Comparison of ENCODE assay signal across 26 mouse cellular contexts in the genomic region with DNA sequence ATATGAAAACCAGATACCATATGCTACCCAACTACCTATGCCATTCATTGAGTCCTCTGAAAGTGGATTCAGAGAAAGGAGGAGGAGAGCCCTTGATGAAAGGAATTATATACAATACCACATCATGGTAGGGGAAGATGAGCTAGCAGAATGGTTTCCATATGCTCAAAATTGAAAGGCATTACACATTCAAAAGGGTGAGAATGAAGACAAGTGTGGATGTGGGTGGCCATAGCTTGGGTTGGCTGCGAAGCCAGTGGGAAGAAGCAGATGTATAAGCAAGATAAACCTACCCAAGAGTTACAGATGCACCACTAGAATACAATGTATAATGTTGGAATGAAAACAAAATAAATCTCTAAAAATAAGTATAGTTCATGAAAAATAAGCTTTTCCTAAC.
DNase-seq lines count a peak whose midpoint lies in the region; ATAC-seq lines count a peak whose summit lies in the region.
"Had no signal": no experiment of that assay in that cellular context is flagged by ENCODE, and none has a peak within 500 bp of the region (broad histone marks: within the 10 kb centered on the region; RNA-seq: fewer than 3 reads in every experiment).

No protein-coding gene starts in this region.

- no peaks in the 10 kb centered on the region for H3K9me3 ChIP-seq in heart, embryonic 10.5 days
- H3K9me3 ChIP-seq: embryonic facial prominence, embryonic 15.5 days; forebrain, embryonic 10.5 days; G1E; hindbrain, embryonic 12.5 days had no signal

- no peaks in the 10 kb centered on the region for H3K4me1 ChIP-seq in heart, embryonic 10.5 days
- H3K4me1 ChIP-seq: embryonic facial prominence, embryonic 15.5 days; forebrain, embryonic 10.5 days; hindbrain, embryonic 12.5 days had no signal

- DNase-seq in frontal cortex, postnatal 25 days (ENCODE audit: low spot score in 2 of 2): no peak
- DNase-seq in layer of hippocampus, adult 9-11 months: peak; percentile 42
- DNase-seq in layer of hippocampus, postnatal 25 days (ENCODE audit: extremely low spot score in 1 of 2, low spot score in 1 of 2): no peak
- DNase-seq in right cerebral cortex, adult 2 months (ENCODE audit: low spot score in 2 of 2): peak; percentile 5 to 7
- no peak for DNase-seq in right cerebral cortex, postnatal 10 days (ENCODE audit: low spot score in 2 of 2)
- DNase-seq in right cerebral cortex, postnatal 36 days (ENCODE audit: low spot score in 2 of 2): peak; percentile 15 to 26
- no peak for DNase-seq in heart, embryonic 10.5 days (ENCODE audit: low spot score)
- DNase-seq: adrenal gland, adult 8-10 months; adrenal gland, postnatal 36 days; B cell, adult 2 months; cerebellum, adult 11 months; cerebellum, adult 8-10 months; cerebellum, postnatal 14 days; embryo, embryonic 11 days; gastrocnemius, postnatal 36 days; heart, adult 11 months; heart, postnatal 10 days; heart, postnatal 4 days had no signal

- no peak overlapping the region for H3K27ac ChIP-seq in heart, embryonic 10.5 days
- H3K27ac ChIP-seq: embryonic facial prominence, embryonic 15.5 days; forebrain, embryonic 10.5 days; hindbrain, embryonic 12.5 days had no signal

- no peaks in the 10 kb centered on the region for H3K36me3 ChIP-seq in heart, embryonic 10.5 days
- H3K36me3 ChIP-seq: embryonic facial prominence, embryonic 15.5 days; forebrain, embryonic 10.5 days; G1E; hindbrain, embryonic 12.5 days had no signal

- 81% methylated on average over 1 of the region's 1 CpGs for WGBS in heart, embryonic 10.5 days

- no peaks in the 10 kb centered on the region for H3K27me3 ChIP-seq in heart, embryonic 10.5 days (ENCODE audit: insufficient read depth, poor library complexity, severe bottlenecking)
- H3K27me3 ChIP-seq: embryonic facial prominence, embryonic 15.5 days; hindbrain, embryonic 12.5 days had no signal

- peak; percentile 97 for ATAC-seq in frontal cortex, adult (ENCODE audit: low TSS enrichment)
- ATAC-seq: CD4-positive, CD25-positive, alpha-beta regulatory T cell, adult 4 months; forebrain, embryonic 14.5 days had no signal

- H3K4me3 ChIP-seq in heart, embryonic 10.5 days: no peak overlapping the region
- H3K4me3 ChIP-seq: embryonic facial prominence, embryonic 15.5 days; erythroblast, embryonic 14.5 days; forebrain, embryonic 10.5 days; hindbrain, embryonic 12.5 days had no signal

Comparison
In these comparisons a context has a peak if more than half of its experiments do, and no peak if none do; other contexts are left out.
1. DNase-seq: peak in layer of hippocampus, adult 9-11 months (single experiment), right cerebral cortex, adult 2 months (2 of 2) and right cerebral cortex, postnatal 36 days (2 of 2); none in frontal cortex, postnatal 25 days (0 of 2), layer of hippocampus, postnatal 25 days (0 of 2), right cerebral cortex, postnatal 10 days (0 of 2) and heart, embryonic 10.5 days (single experiment).